Mouse (Mus musculus) brain, adult 2 months (tissue): ENCODE data around the gene Paqr7.
A peak's percentile ranks its signal among the peaks of the same experiment; 100 is the strongest.

ENCODE experiments used
- DNase-seq: peaks from one replicate; pipeline ENCODE4 v3.0.0; 2011; ENCODE audit warnings: low read depth, low spot score

The Paqr7 gene

DNA sequence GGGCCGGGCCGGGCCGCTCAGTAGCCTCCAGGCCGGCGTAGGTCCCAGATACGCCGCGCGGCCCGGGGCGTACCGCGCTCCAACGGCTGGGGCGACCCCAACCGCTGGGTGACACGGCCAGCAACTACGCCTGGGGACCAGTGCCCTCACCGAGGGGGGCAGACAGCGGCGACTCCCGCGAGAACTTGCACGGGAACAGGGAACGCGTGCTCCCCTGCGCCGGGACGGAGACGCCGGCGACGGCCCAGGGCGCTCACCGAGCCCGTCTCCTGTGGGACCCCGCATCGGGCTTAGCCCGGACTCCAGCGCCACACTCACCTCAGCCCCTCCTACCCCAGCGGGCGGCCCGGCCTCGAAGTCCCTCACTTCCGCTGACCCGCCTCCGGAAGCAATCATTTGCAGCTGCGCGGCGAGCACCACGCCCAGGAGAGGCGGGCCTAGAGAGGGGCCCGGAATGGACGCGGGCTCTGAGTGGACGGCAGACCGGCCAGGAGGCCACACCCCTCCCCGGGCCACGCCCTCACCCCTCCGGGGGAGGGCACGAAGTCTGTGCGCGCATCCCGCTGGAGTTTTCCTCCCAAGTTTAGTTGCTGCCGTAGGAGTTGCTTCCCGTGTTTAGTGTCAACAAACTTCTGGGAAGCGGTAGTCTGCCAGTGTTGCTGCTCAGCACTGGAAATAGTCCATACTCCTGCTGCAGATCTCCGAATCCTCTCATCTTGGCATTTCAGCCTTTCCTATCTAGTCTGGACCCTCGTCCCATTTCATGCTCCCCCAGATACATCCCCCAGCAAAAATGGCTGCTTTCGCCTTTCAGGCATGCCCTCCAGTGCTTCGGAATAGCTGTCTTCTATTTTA lies 38.7 kb downstream of the Paqr7 start, which contains the start of gene Mtfr1l:
Mtfr1l (minus strand) TSS at position 456 of the 855 bp plus-strand sequence.
- peak; percentile 99 for DNase-seq

DNA sequence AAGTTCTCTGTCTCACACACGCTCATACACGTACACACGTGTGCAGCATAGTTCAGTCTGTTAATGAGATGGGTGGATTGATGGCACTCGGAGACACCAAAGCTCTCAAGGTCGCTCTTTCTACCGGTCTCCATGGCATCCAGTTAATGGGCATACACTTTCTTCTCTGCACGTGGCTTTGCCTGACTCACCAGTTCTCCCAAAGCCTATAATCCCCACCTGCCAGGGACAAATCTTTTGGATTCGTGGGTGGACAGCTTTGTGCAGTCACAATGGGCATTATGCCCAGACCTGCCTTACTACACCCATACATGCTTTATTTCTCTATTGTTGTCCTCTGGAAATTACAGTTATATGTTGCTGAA lies 39.3 kb downstream of the Paqr7 start:
- peak; percentile 88 for DNase-seq

DNA sequence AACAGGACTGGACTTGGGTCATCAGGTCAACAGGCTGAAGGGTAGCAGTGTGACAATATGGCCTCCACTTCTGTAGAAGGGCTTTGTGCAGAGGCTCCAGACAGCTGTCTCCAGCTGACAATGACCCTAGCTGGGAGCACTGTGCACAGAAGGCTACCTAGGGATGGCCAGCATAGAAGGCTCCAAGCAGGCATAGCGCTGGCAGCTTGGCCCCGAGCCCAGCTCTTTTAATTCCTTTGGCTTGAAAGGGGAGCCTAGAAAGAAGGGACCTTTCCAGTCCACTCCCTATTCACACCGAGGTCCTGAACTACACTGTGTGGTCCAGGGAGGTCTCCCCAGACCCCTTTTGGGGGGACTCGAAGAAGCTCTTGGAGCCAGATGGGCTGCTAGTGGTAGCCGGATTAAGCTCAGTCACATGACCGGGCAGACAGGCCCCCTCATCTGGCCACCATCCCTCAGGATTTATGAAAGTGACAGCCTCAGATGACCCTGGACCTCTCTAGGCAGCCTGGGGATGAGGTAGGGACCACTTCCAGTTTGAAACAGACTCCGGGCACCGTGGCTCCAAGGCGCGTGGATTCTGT lies 42.6 kb downstream of the Paqr7 start:
- peak; percentile 44 for DNase-seq

DNA sequence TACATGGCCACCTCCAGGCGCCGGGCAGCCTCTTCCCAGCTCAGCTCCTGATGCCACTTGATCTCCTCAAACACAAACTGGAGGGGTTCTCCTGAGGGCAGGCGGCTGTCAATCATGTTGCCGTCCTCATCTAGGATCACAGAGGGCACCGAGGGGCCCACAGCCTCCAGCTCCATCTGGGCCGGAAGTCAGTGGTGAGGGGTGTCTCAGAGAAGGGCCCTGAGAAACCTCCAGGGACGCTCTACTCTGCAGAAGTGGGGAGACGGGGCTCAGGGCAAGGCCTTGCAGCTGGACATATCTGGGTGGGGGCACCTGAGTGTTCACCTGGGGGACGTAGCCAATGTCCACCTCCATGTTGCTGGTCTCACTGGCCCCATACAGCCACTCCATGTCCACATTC lies 46.2 kb downstream of the Paqr7 start:
- DNase-seq = no peak

DNA sequence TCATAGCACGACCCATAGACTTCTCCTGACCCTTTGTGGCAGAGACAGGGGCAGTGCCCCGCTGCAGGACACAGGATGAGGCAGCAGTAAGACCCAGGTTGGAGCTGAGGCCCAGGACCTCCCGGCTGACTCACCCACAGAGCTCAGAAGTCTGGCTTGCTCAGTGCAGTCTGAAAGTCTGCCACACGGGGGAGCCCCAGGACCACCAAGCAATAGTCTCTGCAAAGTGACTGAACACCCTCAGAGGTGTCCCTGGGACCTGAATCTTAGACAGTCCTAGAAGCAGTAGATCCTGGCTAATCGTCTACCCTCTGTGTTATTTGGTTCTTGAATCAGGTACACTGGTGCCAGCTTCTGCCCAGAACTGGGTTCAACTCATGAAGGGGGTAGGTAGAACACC lies 46.8 kb downstream of the Paqr7 start:
- DNase-seq = peak; percentile 95

DNA sequence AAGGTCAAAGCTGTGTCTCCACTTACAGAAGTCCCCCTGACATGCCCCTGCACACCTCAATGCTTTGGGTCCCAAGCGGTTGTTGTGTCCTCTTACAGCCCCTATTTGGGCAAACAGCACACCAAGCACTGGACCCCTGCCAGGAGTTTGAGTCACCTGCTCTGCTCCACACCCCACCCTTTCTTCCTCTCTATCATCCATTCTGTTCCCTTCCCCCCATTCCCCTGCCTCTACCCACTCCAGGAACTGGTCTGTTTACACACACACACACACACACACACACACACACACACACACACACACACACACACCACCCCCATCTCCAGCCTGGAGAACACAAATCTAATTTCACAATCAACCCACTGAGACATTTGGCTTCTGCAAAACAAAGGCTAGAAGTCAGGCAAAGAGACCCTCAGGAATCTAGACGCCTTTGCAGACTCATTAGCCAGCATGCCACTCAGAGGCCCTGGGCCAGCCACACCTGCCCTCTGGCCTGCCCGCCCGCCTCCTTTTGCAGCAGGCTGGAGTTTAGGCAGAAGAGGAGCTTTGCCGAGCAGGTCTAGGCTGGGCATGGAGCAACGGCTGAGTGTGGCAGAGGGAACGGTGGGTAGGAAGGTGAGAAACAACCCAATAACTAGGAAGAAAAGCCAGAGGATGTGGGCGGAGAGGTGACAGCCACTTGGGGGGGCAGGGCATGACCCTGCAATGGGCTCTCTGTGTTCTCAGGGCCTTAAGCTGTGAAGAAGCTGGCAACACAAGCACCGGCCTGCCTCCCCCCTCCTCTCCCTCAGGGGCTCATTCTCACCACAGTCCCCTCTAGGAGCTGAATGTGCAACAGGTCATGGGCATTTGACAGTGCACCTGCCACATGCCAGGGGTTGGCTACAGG lies 50.6 kb downstream of the Paqr7 start:
- DNase-seq = peak; percentile 79

DNA sequence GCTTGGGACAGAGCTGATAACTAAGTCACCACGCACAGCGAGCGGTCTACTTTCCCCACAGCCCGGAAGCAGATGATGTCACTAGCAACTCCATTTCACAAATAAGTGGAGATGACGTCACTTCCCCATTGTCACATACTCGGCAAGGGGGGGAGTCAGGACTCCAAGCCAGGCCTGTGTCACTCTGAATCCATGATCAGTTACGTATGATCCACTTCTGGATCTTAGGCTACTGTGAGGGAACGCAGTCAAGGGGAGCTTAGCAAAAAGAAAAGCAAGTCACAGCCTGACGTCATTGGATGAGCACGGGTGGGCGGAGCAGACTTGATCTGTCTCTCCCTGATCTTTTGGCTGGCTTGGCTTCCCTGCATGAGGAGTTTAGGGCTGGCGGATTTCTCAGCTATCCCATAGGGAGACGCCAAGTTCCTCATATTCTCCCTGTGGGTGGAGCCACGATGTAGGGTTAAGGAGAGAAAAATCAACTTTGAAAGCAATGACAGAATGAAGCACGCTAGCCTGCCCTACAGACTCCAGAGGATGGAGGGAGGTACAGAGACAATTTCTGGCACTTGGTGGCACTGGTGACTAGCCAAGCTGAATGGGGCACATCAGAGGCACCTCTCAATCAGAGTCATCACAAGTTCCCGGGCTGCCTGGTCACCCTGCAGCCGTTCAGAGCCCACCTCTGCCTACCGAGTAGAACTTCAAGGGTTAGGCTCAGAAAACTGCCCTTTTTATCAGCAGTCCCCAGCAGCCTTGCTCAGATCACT lies 51.9 kb downstream of the Paqr7 start:
- peak; percentile 69 for DNase-seq

DNA sequence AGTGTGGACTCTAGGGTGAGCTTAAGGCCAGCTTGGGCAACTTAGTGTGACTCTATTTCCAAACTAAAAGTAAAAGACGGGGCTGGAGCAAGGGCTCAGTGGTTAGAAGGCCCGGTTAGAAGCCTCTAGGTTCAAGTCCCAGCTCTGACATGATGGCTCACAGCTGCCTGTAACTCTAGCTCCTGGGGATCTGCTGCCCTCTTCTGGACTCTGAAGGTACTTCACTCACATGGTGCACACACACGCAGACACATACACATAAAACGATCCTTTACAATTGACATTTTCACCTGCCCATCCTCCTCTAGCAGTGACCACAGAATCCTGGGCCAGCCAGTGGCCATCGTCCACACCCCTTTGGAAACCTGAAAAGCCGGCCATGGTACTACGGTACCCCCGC lies 53.4 kb downstream of the Paqr7 start:
- no peak for DNase-seq

DNA sequence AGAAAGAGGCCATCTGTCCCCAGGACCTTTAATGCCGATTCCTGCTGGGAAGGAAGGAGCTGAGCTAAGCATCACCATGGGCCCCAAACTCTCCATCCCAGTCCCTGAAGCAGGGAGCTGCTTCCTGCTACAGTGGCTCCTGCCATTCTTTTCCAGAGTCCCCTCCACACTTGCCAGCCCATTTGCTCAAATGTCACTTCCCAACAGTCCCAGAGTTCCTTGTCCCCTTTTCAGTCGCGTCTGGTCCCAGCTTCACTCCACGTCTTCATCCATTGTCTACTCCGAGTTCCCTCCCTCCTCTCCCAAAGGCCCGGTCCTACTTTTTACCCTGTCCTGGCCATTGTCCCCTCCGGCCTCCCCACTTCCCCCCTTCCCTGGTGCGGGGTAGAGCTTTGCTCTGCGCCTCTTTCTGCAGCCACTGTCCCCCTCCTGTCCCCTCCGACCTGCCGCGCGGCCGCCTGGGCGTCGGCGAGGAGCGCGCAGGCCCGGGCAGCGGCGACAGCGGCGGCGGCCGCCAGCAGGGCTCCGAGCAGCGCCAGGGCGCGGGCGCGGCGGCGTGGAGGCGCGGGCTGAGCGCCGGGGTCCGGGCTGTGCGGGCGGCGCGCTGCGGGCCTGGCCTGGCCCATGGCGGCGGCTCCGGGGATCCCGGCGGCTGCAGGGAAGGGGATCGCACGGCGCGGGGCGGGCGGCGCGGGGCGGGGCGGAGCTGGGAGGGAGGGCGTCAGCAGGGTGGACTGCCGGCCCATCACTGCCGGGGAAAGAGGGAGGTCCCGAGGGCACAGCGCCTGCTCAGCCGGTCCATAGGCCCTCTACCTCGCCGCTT lies 55.2 kb downstream of the Paqr7 start, which contains the start of gene Selenon:
Selenon (minus strand) TSS at position 673 of the 823 bp plus-strand sequence.
- DNase-seq = peak; percentile 78

DNA sequence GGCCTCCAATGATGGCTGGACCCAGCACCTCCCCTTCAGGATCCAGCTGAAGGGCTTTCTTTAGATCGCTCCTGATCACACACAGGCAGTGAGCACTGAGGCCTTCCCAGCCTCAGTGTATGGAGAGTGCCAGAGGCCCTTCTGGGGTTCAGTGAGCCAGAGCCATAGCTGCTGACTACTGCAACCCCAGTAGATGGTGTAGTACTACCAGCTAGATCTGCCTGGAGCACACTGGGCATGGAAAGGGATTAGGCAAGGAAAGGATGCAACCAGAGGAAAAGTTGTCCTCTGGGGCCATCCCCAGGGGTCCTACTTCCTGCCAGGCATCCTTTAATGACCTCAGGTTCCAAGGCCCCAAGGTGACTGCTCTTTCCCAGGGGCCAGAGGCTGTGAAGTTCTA lies 57.1 kb downstream of the Paqr7 start:
- DNase-seq = peak; percentile 51

DNA sequence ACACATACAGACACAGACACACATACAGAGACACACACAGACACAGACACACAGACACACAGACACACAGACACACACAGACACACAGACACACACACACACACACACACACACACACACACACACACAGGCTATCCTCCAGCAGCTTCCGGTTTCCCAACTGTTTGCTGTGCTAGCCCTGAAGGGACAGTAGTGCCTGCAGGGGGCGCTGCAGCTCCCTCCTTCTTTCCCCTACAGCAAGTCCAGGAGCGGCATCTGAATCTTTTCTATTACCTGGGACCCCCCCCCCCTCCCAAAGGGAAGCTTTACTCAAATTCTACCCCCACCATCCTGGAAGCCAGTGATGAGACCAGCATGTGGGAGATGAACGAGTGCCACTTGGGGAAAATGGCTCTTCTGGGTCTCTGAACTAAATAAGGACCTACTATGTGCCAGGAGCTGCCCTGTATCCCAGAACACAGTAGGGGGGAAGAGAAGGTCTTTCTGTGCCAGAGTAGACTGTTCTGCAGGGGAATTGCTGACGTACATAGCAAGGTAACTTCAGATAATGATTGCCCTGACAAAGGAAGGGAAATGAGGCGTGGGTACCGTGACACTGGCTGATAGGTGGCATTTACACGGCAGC lies 59.6 kb downstream of the Paqr7 start:
- peak; percentile 79 for DNase-seq

DNA sequence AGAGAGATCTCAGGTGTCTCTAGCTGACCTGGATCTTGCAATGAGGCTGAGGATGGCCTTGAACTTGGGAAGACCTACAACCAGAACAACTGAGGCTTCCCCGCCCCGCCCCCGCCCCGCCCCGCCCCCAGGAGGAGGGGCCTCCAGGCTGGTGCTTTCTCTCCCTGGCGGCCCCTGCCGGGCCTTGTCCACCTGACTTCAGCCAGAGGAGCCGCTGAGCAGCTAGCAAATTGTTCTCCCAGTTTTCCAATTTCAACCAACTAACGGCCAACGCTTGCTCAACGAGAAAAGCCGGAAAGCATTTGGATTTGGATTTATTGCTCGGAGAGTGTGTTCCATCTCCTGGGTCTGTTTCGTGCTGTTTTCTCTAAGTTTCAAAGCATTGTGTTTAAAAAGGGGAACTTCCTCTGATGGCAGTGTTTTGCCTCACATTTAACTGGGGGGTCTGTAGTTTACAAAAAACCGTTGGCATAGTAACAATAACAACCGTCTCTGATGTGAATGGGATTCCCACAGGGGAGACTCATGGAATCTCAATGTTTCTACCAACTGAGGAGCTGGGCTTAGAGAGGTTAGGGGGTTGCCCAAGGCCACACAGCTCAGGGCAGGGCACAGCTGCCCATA lies 61.2 kb downstream of the Paqr7 start:
- no peak for DNase-seq

DNA sequence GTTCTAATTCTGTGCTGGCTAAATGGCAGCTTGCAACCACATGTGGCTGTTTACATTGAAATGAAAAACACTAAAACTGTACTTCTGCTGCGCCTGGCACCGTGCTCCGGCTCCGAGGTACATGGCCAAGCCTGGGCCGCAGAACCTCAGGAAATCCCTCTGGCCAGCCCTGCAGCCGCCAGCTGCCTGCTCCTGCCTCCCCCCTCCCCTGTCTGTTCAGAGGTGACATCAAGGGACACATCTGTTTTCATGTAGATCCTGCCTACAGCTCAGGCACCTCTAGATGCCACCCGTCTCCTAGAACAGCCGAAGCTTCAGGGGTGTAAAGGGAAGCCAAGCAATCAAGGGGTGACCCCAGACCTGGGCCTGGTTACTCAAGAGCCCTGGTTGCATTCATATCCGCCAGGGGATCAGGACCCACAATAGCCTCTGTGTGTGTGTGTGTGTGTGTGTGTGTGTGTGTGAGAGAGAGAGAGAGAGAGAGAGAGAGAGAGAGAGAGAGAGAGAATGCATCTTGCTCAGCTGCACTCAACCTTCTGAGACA lies 62.1 kb downstream of the Paqr7 start:
- no peak for DNase-seq

DNA sequence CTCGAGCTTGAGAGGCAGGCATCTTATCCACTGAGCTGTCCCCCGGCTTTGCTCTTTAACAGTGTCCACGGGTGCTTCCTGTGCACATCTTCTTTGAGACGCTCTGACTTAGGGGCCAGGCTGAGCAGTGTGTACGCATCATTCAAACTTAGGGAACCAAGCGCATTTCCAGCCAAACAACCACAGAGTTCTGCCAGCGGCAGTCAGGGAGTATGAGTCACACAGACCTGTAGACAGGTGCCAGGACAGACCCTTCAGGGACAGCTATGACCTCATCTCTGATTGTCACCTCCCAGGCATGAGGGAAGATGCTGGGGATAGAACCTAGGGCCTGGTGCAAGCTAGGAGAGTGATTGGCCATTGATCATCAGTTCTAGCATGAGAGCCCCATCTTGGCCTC lies 62.7 kb downstream of the Paqr7 start:
- no peak for DNase-seq
